Mouse (Mus musculus): Measurements from ENCODE around the gene Jade1. TPM values are rescaled to one million over a fixed set of nuclear protein-coding genes. Genes with fewer than 3 reads are reported as not detected.
A peak's percentile ranks its signal among the peaks of the same experiment; 100 is the strongest.

Jade1 gene
- polyA plus RNA-seq, 1 experiment: 13.2 TPM

DNA sequence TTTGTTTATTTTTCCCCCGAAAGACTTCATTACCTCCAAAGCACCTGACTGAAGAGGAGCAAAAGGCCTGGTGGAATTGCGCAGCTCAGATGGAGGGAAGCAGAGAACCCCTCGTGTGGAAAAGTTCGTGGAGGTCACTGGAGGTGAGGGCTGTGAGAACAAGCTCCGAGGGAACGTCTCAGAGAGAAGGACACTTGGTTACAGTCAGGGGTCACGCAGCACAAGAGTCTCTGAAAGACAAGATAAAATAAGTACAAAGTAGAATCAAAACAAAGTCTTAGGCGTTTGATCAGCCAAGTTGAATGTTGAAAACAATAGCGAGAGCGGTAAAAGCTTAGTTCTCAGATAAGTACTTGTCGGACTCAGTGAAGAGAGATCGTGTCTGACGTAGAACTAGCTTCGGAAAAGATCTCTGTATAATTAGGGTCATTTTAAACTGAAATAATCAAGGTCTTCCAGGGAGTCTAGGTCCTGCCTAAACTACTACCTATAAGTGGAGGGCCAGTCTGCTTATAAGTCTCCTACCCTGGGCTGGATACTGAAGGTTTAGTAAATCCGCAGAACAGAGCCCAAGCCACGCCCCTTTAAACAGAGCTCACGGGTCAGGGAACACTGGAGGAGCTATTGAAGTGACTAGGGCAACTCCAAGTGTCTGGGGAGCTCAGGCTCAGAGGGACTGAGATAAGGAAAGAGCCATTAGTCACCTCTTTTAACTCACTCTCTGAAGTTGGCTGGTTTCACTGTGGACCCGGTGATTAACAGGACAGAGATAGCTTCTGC, 33.1 kb upstream of the Jade1 start:
- WGBS: 26% methylated on average over 18 of the region's 18 CpGs
- Histone ChIP-seq H3K4me1 (ENCODE audit: control insufficient read depth, insufficient read depth, low read length) (no peaks in the 10 kb centered on the region), H3K4me3 (replicated peaks; ENCODE audit: extremely low read depth, low read depth, low read length) (peak overlapping the region; percentile 16)
- peak; percentile 39 for DNase-seq
- TF ChIP-seq CTCF (IDR thresholded peaks at IDR 0.05; ENCODE audit: insufficient read depth, low read length): no peak
- TF ChIP-seq POLR2A (IDR thresholded peaks at IDR 0.05; ENCODE audit: borderline replicate concordance, extremely low read depth, low read depth, low read length): no peak

DNA sequence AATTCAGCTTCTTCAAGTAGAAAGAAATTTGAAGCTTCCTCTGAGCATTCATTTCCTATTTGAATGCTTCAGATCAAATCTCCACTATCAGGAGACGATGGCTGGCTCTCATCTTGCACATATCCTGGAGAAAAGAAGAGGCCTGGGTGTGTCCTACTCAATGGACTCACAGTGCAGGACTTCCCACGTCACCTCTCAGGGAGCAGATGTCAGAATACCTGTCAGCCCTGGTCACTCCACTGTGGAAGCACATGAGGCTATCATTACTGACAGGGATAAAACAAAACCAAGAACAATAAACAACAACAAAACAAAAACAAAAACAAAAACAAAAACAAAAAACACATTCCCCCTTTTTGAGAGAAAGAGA, 32.5 kb upstream of the Jade1 start:
- DNase-seq: no peak
- TF ChIP-seq CTCF (IDR thresholded peaks at IDR 0.05; ENCODE audit: insufficient read depth, low read length): no peak
- no peak for TF ChIP-seq POLR2A (IDR thresholded peaks at IDR 0.05; ENCODE audit: borderline replicate concordance, extremely low read depth, low read depth, low read length)
- Histone ChIP-seq H3K4me1 (ENCODE audit: control insufficient read depth, insufficient read depth, low read length) (no peaks in the 10 kb centered on the region), H3K4me3 (replicated peaks; ENCODE audit: extremely low read depth, low read depth, low read length) (no peak overlapping the region)
- 27% methylated on average over 2 of the region's 2 CpGs for WGBS

DNA sequence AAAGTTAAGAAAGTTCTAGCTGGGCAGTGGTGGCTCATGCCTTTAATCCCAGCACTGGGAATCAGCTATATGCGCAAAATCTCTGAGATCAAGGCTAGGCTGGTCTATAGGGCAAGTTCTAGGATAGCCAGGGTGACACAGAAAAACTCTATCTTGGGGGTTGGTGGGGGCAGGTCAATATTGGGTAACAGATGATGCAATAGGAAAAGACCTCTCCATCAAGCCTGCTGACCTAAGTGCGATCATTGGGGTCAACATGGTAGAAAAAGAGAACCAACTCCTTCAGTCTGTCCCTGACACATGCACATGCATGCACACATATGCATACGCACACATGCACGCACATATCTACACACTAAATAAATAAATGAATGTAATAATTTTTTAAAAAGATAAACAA, 32.1 kb upstream of the Jade1 start:
- Histone ChIP-seq H3K4me3 (replicated peaks; ENCODE audit: extremely low read depth, low read depth, low read length) (no peak overlapping the region), H3K4me1 (ENCODE audit: control insufficient read depth, insufficient read depth, low read length) (no peaks in the 10 kb centered on the region)
- 91% methylated on average over 4 of the region's 4 CpGs for WGBS
- no peak for TF ChIP-seq POLR2A (IDR thresholded peaks at IDR 0.05; ENCODE audit: borderline replicate concordance, extremely low read depth, low read depth, low read length)
- no peak for TF ChIP-seq CTCF (IDR thresholded peaks at IDR 0.05; ENCODE audit: insufficient read depth, low read length)
- DNase-seq: no peak

DNA sequence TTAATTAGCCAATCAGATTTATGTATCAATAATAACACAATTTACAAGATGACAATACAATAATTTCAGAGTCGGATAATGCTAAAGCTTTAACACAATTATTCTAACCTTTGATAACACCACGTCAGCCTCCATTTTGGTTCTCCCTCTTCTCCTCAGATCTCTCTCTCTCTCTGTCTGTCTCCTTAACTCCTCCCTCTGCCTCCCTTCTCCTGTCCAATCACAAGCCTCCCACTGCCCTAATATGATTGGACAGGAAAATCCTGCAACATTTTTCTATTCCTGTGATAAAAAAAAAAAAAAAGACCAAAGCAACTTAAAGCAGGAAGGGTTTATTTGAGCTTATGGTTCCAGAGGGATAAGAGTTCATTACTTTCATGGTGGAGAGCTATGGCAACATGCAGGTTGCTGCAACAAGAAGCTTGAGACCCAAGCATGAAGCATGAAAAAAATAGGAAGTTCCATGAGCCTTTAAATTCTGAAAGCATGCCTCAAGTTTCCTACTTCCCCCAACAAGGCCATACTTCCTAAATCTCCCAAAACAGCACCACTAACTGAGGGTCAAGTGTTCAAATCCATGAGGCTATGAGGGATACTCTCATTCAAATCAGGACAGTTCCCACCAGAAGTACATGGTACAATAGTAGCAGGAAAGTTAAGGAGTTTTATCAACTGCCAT, 27.1 kb upstream of the Jade1 start:
- TF ChIP-seq POLR2A (IDR thresholded peaks at IDR 0.05; ENCODE audit: borderline replicate concordance, extremely low read depth, low read depth, low read length): no peak
- TF ChIP-seq CTCF (IDR thresholded peaks at IDR 0.05; ENCODE audit: insufficient read depth, low read length): no peak
- Histone ChIP-seq H3K4me1 (ENCODE audit: control insufficient read depth, insufficient read depth, low read length) (no peaks in the 10 kb centered on the region; the same call in 1 of the 2 replicates), H3K4me3 (replicated peaks; ENCODE audit: extremely low read depth, low read depth, low read length) (no peak overlapping the region)
- 96% methylated on average over 2 of the region's 2 CpGs for WGBS
- no peak for DNase-seq

DNA sequence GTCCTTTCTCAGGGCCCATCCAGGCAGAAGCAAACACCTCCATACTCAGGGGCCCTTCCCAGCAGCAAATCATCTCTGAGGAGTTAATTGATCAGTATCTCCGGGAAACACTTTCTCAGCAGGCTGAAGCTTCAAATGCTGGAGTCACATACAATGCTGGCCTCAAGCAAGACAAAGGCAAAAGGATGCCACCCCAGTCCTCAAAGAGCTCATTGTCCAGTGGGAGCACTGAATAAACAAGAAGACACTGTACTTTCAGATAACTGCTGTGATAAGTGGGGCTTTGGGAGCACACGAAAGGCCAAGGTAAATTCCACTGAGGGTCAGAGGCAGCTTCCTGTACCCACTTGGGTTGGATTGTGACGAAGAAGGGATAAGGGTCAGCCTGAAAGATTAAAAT, 25.4 kb upstream of the Jade1 start:
- DNase-seq: no peak
- Histone ChIP-seq H3K4me1 (ENCODE audit: control insufficient read depth, insufficient read depth, low read length) (no peaks in the 10 kb centered on the region; the same call in 1 of the 2 replicates), H3K4me3 (replicated peaks; ENCODE audit: extremely low read depth, low read depth, low read length) (no peak overlapping the region)
- WGBS: 61% methylated on average over 3 of the region's 3 CpGs
- TF ChIP-seq CTCF (IDR thresholded peaks at IDR 0.05; ENCODE audit: insufficient read depth, low read length) (no peak), POLR2A (IDR thresholded peaks at IDR 0.05; ENCODE audit: borderline replicate concordance, extremely low read depth, low read depth, low read length) (no peak)

DNA sequence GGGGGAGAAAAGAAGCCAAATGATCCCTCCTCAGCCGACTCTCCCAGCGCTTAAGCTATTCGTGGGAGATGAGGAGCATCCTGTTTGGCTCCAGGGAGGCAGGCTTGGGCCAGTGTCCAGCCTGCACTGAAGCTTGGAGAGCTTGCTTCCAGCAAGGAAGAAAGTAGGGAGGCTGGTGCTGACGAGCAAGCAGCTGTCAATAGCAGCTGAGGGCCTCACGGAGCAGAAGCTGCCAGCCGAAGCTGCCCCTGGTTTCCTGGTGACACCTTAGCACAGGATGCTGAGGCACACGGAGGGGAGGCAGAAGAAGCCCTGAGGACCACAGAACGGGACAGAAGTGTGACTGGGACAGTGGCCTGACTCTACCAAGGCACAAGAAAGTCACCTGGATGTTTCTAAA, 24.0 kb upstream of the Jade1 start:
- Histone ChIP-seq H3K4me1 (ENCODE audit: control insufficient read depth, insufficient read depth, low read length) (no peaks in the 10 kb centered on the region; the same call in 1 of the 2 replicates), H3K4me3 (replicated peaks; ENCODE audit: extremely low read depth, low read depth, low read length) (no peak overlapping the region)
- TF ChIP-seq POLR2A (IDR thresholded peaks at IDR 0.05; ENCODE audit: borderline replicate concordance, extremely low read depth, low read depth, low read length) (no peak), CTCF (IDR thresholded peaks at IDR 0.05; ENCODE audit: insufficient read depth, low read length) (no peak)
- no peak for DNase-seq
- 22% methylated on average over 8 of the region's 8 CpGs for WGBS

DNA sequence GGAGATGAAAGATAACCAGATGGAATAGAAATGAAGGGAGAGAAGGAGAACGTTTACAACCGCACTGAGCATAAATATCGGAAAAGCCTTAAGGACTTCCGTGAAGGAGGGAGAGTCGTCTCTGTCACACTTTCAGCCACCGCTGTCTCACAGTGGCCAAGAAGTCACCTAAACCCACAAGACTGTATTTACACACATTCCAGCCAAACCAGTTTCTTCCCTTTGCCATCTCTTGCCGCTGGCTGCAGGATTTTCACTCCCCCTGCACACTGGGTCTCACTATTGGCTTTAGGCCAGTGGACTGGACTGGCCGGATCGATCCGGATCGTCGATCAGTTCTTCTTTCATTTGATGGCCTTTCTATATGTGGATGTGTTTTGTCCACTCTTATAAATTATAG, 23.4 kb upstream of the Jade1 start:
- no peak overlapping the region for H3K4me3 ChIP-seq (replicated peaks; ENCODE audit: extremely low read depth, low read depth, low read length)
- 65% methylated on average over 12 of the region's 12 CpGs for WGBS
- H3K4me1 ChIP-seq (ENCODE audit: control insufficient read depth, insufficient read depth, low read length): no peaks in the 10 kb centered on the region; the same call in 1 of the 2 replicates
- no peak for DNase-seq
- TF ChIP-seq CTCF (IDR thresholded peaks at IDR 0.05; ENCODE audit: insufficient read depth, low read length) (no peak), POLR2A (IDR thresholded peaks at IDR 0.05; ENCODE audit: borderline replicate concordance, extremely low read depth, low read depth, low read length) (no peak)

DNA sequence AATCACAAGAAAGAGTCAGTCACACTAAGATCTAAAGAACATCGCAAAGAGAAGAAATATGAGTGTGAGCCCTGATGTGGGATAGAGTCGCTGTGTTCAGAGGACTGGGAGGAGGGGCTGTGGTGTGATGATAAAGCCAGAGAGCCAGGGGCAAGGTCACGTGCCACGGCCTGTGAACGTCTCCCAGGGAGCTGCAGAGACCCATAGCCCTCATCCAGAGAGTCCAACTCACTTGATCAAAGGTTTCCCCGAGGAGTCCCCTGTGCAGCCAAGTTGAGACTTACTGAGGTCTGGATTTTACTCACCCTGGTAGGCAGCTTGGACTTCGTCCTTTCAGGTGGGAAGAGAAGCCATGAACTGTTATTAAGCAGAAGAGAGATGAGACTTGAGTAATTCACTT, 21.9 kb upstream of the Jade1 start:
- TF ChIP-seq POLR2A (IDR thresholded peaks at IDR 0.05; ENCODE audit: borderline replicate concordance, extremely low read depth, low read depth, low read length) (no peak), CTCF (IDR thresholded peaks at IDR 0.05; ENCODE audit: insufficient read depth, low read length) (no peak)
- no peak for DNase-seq
- no peaks in the 10 kb centered on the region; the same call in 1 of the 2 replicates for H3K4me1 ChIP-seq (ENCODE audit: control insufficient read depth, insufficient read depth, low read length)
- H3K4me3 ChIP-seq (replicated peaks; ENCODE audit: extremely low read depth, low read depth, low read length): no peak overlapping the region
- 60% methylated on average over 7 of the region's 7 CpGs for WGBS

DNA sequence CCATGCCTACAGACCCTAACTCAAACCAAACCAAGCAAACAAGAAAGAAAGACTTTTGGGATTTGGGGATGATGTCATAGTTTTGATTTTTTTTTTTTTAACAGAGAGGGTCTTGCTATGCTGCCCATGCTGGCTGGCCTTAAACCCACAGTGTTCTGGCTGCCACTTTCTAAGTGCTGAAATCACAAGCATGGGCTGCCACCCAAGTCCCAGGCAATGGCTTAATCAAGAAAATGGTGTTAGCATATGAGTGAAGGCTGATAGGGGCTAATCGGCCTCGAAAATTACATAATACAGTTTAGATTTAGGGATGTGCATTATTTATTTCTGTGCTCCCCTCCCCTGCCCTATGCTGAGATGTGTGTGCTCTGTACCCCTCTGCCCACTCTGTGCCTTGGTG, 17.6 kb upstream of the Jade1 start:
- TF ChIP-seq POLR2A (IDR thresholded peaks at IDR 0.05; ENCODE audit: borderline replicate concordance, extremely low read depth, low read depth, low read length) (no peak), CTCF (IDR thresholded peaks at IDR 0.05; ENCODE audit: insufficient read depth, low read length) (no peak)
- no peak overlapping the region for H3K4me3 ChIP-seq (replicated peaks; ENCODE audit: extremely low read depth, low read depth, low read length)
- no peaks in the 10 kb centered on the region for H3K4me1 ChIP-seq (ENCODE audit: control insufficient read depth, insufficient read depth, low read length)
- 76% methylated on average over 2 of the region's 2 CpGs for WGBS
- DNase-seq: no peak

DNA sequence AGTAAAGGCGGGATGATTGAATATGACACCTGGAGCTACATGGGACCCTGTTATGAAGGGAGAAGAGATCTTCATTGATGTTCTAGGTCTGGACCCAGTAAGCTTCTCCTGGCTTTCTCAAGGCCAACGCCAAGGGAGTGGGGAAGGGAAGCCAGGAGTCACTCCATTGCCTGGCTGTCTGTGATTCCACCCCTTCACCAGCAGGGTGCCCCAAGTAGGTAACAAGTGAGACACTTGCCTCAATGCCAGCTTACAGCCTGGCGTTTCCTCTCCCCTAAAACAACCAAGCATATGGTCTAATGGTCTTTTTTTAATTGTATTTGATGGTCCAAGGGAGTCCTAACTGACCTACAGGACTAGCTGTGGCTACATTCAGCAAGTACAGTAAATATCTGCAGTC, 14.2 kb upstream of the Jade1 start:
- H3K4me3 ChIP-seq (replicated peaks; ENCODE audit: extremely low read depth, low read depth, low read length): no peak overlapping the region
- DNase-seq: no peak
- H3K4me1 ChIP-seq (ENCODE audit: control insufficient read depth, insufficient read depth, low read length): no peaks in the 10 kb centered on the region
- TF ChIP-seq CTCF (IDR thresholded peaks at IDR 0.05; ENCODE audit: insufficient read depth, low read length): peak; percentile 68
- no peak for TF ChIP-seq POLR2A (IDR thresholded peaks at IDR 0.05; ENCODE audit: borderline replicate concordance, extremely low read depth, low read depth, low read length)
- 75% methylated on average over 3 of the region's 3 CpGs for WGBS
